Mouse (Mus musculus): ENCODE measurements at regions not wholly inside any gene's neighbourhood (a gene's known extent, or its start where the extent isn't known, plus 50 kb on each side); places are given as distances from the start of the nearest gene placed in this dataset.

DNA sequence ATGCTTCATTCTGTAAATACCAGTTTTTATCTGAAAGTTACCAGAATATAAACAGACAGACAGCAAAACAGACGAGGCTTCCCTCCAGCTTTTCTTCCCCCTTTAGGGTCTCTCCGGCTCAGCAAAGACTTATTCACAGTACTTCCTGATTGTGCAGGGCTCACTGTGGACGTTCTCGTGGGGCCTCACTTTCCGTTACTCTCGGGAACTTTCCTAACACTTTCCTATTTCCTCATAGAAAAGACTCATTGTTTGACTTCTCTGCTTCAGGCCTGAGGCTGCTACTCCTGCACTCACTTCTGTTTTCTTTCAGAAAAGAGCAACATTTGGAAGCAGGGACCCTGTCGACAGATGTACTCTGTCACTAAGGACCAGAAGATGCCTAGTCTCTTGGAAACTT, 197.4 kb downstream of the Tgfb2 start:
- TF ChIP-seq CTCF (IDR thresholded peaks at IDR 0.05; ENCODE audit: extremely low read depth, insufficient read depth, low read length): no peak
- no peak for TF ChIP-seq POLR2A (IDR thresholded peaks at IDR 0.05; ENCODE audit: extremely low read depth, insufficient read depth, low read length)

Data from cortical plate, adult 2 months (tissue).